Mouse (Mus musculus) heart, adult 2 months (tissue): Measurements from ENCODE around the gene Phb2. TPM values are rescaled to one million over a fixed set of nuclear protein-coding genes. Genes with fewer than 3 reads are reported as not detected.

ENCODE experiments used
- DNase-seq, 2 experiments: peaks; one replicate each; pipeline ENCODE4 v3.0.0; 2021
- H3K27ac ChIP-seq: fragments of 200-600 bp; 2 replicates; pipeline ENCODE4 v1.8.1; 2022
- H3K27me3 ChIP-seq: fragments of 200-500 bp; 2 replicates; pipeline ENCODE4 v1.6.1; 2012; ENCODE audit warnings: mild to moderate bottlenecking, low read length, inconsistent platforms, mixed read lengths; ENCODE audit not compliant: control insufficient read depth, insufficient read depth
- H3K36me3 ChIP-seq: fragments of 200-500 bp; 2 replicates; pipeline ENCODE4 v1.6.1; 2012; ENCODE audit warnings: low read length, inconsistent platforms; ENCODE audit not compliant: control insufficient read depth, insufficient read depth
- H3K4me1 ChIP-seq: fragments of 200-500 bp; 2 replicates; pipeline ENCODE4 v1.6.1; 2011; ENCODE audit warnings: low read length; ENCODE audit not compliant: control insufficient read depth, insufficient read depth
- H3K4me3 ChIP-seq: fragments of 200-600 bp; 2 replicates; pipeline ENCODE4 v1.8.1; 2022
- H3K79me2 ChIP-seq: fragments of 200-500 bp; replicated peaks from 2 replicates; pipeline ENCODE4 v1.6.1; 2012; ENCODE audit warnings: mild to moderate bottlenecking, inconsistent platforms, low read length, moderate library complexity, mixed read lengths; ENCODE audit not compliant: control insufficient read depth, insufficient read depth
- H3K9ac ChIP-seq: fragments of 200-500 bp; 2 replicates; pipeline ENCODE4 v1.6.1; 2012; ENCODE audit warnings: low read depth, mild to moderate bottlenecking, control low read depth, inconsistent platforms, low read length, mixed read lengths
- CTCF ChIP-seq: fragments of 200-600 bp; IDR thresholded peaks from 2 replicates; pipeline ENCODE4 v1.8.1; 2022; ENCODE audit warnings: antibody characterized with exemption, mild to moderate bottlenecking, moderate library complexity
- EP300 ChIP-seq: fragments of 200-500 bp; IDR thresholded peaks from 2 replicates; pipeline ENCODE4 v1.6.1; 2011; ENCODE audit warnings: low read depth, low read length, control low read depth; ENCODE audit not compliant: insufficient read depth
- POLR2A ChIP-seq: fragments of 200-500 bp; IDR thresholded peaks from 2 replicates; pipeline ENCODE4 v1.6.1; 2011; ENCODE audit warnings: mild to moderate bottlenecking, low read depth, low read length, control low read depth; ENCODE audit not compliant: insufficient read depth
- WGBS: fragments of 180-500 bp; shearing (Covaris S2); methylation state at CpG from one replicate; pipeline ENCODE4 v1.1.7; 2018; 5-methylcytosine and 5-hydroxymethylcytosine counted together
- intact Hi-C: fragments of 180-260 bp; cut with DNase I; formaldehyde crosslinking; loops from one replicate; pipeline ENCODE4 v1.15.1; 2025
- polyA plus RNA-seq: library from polyadenylated mRNA; depleted of rRNA; stranded (reverse); fragments of >200 nt; gene quantifications from 2 replicates; pipeline ENCODE4 v1.2.3, GENCODE M21; 2012
- total RNA-seq, 2 experiments: library from RNA; stranded (reverse); gene quantifications; 2 replicates each; pipeline ENCODE4 v1.2.3; 2021

Phb2 gene
- total and polyA plus RNA-seq, 3 experiments, result 184 to 292 (median 260) TPM

DNA sequence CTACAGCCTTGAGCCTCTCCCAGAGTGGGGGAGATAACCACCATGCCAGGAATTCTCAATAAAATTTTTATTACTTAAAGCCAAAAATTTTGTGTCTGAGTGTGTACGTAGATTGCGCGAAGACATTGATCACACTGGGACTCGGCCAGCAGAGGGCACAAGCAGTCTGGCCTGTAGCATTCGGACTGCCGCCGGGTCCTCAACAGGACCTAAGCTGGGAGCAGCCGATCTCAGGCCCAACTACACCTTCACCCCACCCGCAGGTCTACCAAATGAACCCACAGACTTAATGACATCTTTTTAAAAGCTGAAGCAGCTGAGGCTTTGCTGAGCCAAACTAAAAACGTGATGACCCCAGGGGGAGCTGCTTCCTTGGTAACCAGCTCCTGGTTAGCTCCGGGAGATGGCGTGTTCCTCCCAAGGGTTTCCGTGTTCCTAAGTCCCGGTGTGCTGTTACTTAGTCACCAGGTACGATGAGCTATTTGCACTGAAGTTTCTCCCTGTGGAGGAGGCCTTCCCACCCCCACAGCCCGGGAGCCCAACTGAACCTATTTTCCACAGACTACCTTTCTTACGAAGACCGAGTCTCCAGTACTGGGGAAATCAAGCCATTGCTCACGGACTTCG is 4.8 kb downstream of the Phb2 start:
- Histone ChIP-seq H3K36me3 (peaks cover 2% of the 10 kb centered on the region), H3K79me2 (peaks cover 2% of the 10 kb centered on the region; the same call in 1 of the 2 replicates), H3K27ac (no peak overlapping the region), H3K4me1 (peaks cover 5% of the 10 kb centered on the region), H3K9ac (no peak overlapping the region), H3K27me3 (no peaks in the 10 kb centered on the region), H3K4me3 (no peak overlapping the region)
- 58% methylated on average over 20 of the region's 20 CpGs for WGBS
- no peak for TF ChIP-seq POLR2A
- 0 out of 2 replicates have a peak, but pooled peaks have one; percentile 41 for TF ChIP-seq EP300
- peak; percentile 70 for TF ChIP-seq CTCF
- intact Hi-C loops, result no loop called here
- peak; percentile 57 to 59 for DNase-seq

DNA sequence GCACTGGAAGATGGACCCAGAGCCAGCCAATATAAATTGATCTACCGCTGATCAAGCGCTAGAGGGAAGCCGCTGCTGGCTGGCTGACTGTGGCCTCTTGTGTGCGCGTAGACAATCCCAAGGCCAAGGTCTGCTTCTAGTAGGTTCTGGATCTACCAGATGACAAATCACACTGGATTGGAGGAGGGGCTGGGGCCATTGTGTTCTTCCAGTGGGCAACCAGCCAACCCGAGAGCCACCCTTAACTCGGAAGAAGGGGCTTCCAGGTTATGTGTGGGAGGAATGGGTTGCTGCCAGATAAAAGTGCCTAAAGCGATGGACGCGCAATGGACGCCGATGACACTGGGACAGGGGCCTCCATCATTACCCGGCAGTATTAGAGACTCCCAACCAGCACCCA is 5.8 kb downstream of the Phb2 start:
- Histone ChIP-seq H3K27ac (no peak overlapping the region), H3K27me3 (no peaks in the 10 kb centered on the region), H3K79me2 (peaks cover 2% of the 10 kb centered on the region; the same call in 1 of the 2 replicates), H3K4me1 (peaks cover 3% of the 10 kb centered on the region), H3K9ac (no peak overlapping the region), H3K4me3 (no peak overlapping the region), H3K36me3 (peaks cover 2% of the 10 kb centered on the region)
- DNase-seq, result no peak
- TF ChIP-seq CTCF, result no peak
- no peak for TF ChIP-seq POLR2A
- TF ChIP-seq EP300, result no peak
- 56% methylated on average over 13 of the region's 13 CpGs for WGBS
- intact Hi-C loops, result no loop called here

DNA sequence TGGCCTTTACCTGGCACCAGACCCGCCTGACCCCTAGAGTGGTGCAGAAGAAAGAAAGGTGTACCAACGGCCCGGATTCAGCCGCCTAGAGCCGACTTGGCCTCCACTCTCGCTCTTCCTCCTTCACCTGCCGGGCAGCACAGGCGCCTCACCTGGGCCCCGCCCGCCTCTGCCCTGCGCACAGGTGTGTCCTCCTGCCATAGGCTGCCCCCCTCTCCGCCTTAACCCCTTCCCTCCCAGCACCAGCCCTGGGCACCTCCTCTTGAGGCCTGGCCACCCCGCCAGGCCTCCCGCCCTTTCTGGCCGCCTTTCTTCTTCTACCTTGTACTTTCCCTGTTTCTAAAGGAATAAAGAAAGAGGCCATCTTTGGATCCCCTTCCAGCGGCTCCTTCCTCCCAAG is 6.6 kb downstream of the Phb2 start:
- H3K27ac ChIP-seq, result no peak overlapping the region
- TF ChIP-seq EP300, result no peak
- no peak for DNase-seq
- no peaks in the 10 kb centered on the region; the same call in none of the 2 replicates for H3K4me1 ChIP-seq
- H3K36me3 ChIP-seq, result no peaks in the 10 kb centered on the region
- peaks cover 2% of the 10 kb centered on the region; the same call in 1 of the 2 replicates for H3K79me2 ChIP-seq
- no peak overlapping the region for H3K9ac ChIP-seq
- 80% methylated on average over 16 of the region's 16 CpGs for WGBS
- intact Hi-C loops, result no loop called here
- no peaks in the 10 kb centered on the region for H3K27me3 ChIP-seq
- no peak overlapping the region for H3K4me3 ChIP-seq

- H3K4me1 ChIP-seq, result no peaks in the 10 kb centered on the region; the same call in 1 of the 2 replicates
- no peaks in the 10 kb centered on the region for H3K79me2 ChIP-seq
- no peak overlapping the region for H3K4me3 ChIP-seq
- TF ChIP-seq CTCF, result no peak
- no peak for TF ChIP-seq EP300
- no peak for TF ChIP-seq POLR2A
- H3K36me3 ChIP-seq, result no peaks in the 10 kb centered on the region
- H3K9ac ChIP-seq, result no peak overlapping the region
- H3K27me3 ChIP-seq, result no peaks in the 10 kb centered on the region
- intact Hi-C loops, result no loop called here
- peak overlapping the region; percentile 47; the same call in 1 of the 2 replicates for H3K27ac ChIP-seq
- 60% methylated on average over 7 of the region's 7 CpGs for WGBS
- no peak for DNase-seq
Observed at GRCm38 (mm10) chr6:124719354-124719978, 7.3 kb downstream of the Phb2 start.

DNA sequence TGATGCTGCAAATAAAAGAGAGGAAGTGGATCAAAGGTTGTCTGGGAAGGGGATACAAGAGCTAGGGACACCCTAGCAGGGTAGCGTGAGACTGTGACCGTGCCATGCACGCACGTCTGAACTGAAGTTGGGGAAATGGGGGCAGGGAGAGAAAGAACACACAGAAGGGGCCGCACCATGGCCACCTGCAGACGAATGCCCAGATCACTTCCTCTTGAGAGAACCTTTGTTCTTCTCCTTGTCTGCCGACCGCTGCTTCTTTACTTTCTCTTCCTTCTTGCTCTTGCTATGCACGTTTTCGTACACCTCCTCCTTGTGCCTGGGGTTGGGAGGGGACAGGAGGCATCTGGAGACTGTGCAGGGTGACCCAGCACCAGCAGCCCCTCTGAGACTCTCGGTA is 8.8 kb downstream of the Phb2 start:
- Histone ChIP-seq H3K79me2 (no peaks in the 10 kb centered on the region), H3K27ac (no peak overlapping the region), H3K9ac (no peak overlapping the region), H3K4me3 (no peak overlapping the region), H3K4me1 (no peaks in the 10 kb centered on the region; the same call in 1 of the 2 replicates), H3K27me3 (no peaks in the 10 kb centered on the region), H3K36me3 (no peaks in the 10 kb centered on the region)
- no peak for TF ChIP-seq EP300
- TF ChIP-seq POLR2A, result no peak
- no peak for TF ChIP-seq CTCF
- intact Hi-C loops, result no loop called here
- WGBS, result 64% methylated on average over 11 of the region's 11 CpGs
- DNase-seq, result no peak

- H3K79me2 ChIP-seq, result no peaks in the 10 kb centered on the region
- WGBS, result 63% methylated on average over 6 of the region's 6 CpGs
- TF ChIP-seq CTCF (peak; percentile 20), EP300 (no peak), POLR2A (no peak)
- no peak overlapping the region for H3K4me3 ChIP-seq
- H3K27ac ChIP-seq, result no peak overlapping the region
- no peak overlapping the region for H3K9ac ChIP-seq
- intact Hi-C loops, result no loop called here
- H3K27me3 ChIP-seq, result no peaks in the 10 kb centered on the region
- no peaks in the 10 kb centered on the region; the same call in 1 of the 2 replicates for H3K4me1 ChIP-seq
- H3K36me3 ChIP-seq, result no peaks in the 10 kb centered on the region
- DNase-seq, result no peak
Observed at GRCm38 (mm10) chr6:124722876-124723473, 10.8 kb downstream of the Phb2 start.
